Mouse (Mus musculus) lung, embryonic 14.5 days (tissue): ENCODE data around the gene Rbm11. TPM values are rescaled to one million over a fixed set of nuclear protein-coding genes. Genes with fewer than 3 reads are reported as not detected.
A peak's percentile ranks its signal among the peaks of the same experiment; 100 is the strongest.

ENCODE experiments used
- ATAC-seq: fragments of 200-750 bp; cut with Nextera tagmentation; 2 replicates; pipeline ENCODE4 v1.8.0; 2017; ENCODE audit warnings: mild to moderate bottlenecking, moderate TSS enrichment, moderate library complexity; ENCODE audit not compliant: insufficient read depth
- DNase-seq: peaks from one replicate; pipeline ENCODE4 v3.0.0-alpha.2; 2015
- H3K27ac ChIP-seq: fragments of 300-500 bp; sonication (generic); 2 replicates; pipeline ENCODE4 v1.5.1; 2014; ENCODE audit warnings: low read depth, mild to moderate bottlenecking, moderate library complexity
- H3K27me3 ChIP-seq: fragments of 300-500 bp; sonication (generic); 2 replicates; pipeline ENCODE4 v1.6.1; 2014; ENCODE audit warnings: low read length, control low read depth; ENCODE audit not compliant: insufficient read depth
- H3K36me3 ChIP-seq: fragments of 300-500 bp; sonication (generic); 2 replicates; pipeline ENCODE4 v1.6.1; 2014; ENCODE audit warnings: control low read depth; ENCODE audit not compliant: insufficient read depth
- H3K4me1 ChIP-seq: fragments of 300-500 bp; sonication (generic); 2 replicates; pipeline ENCODE4 v1.6.1; 2014; ENCODE audit warnings: antibody characterized with exemption, control low read depth; ENCODE audit not compliant: insufficient read depth
- H3K4me2 ChIP-seq: fragments of 300-500 bp; sonication (generic); 2 replicates; pipeline ENCODE4 v1.6.1; 2014; ENCODE audit warnings: mild to moderate bottlenecking
- H3K4me3 ChIP-seq: fragments of 300-500 bp; sonication (generic); 2 replicates; pipeline ENCODE4 v1.5.1; 2014; ENCODE audit warnings: low read depth, low read length
- H3K9ac ChIP-seq: fragments of 300-500 bp; sonication (generic); 2 replicates; pipeline ENCODE4 v1.6.1; 2014
- H3K9me3 ChIP-seq: fragments of 300-500 bp; sonication (generic); 2 replicates; pipeline ENCODE4 v1.6.1; 2016; ENCODE audit warnings: low read depth, low read length, control low read depth
- CTCF ChIP-seq: IDR thresholded peaks from 2 replicates; pipeline ENCODE4 v1.5.1; 2016; ENCODE audit warnings: antibody characterized with exemption, low read depth
- WGBS: fragments of 180-500 bp; shearing (Covaris S2); extraction: QIAGEN DNeasy Blood & Tissue Kit; methylation state at CpG from one replicate; pipeline ENCODE4 v1.1.7; 2014; 5-methylcytosine and 5-hydroxymethylcytosine counted together
- polyA plus RNA-seq: library from polyadenylated mRNA; unstranded; fragments of >200 nt; fragmentation: Nextera tagmentation; extraction: Ambion mirVana; gene quantifications from 2 replicates; pipeline ENCODE4 v1.2.1, GENCODE M21; 2014

Gene Rbm11
- polyA plus RNA-seq, result 0.42 and 0.45 TPM in 2 replicates

DNA sequence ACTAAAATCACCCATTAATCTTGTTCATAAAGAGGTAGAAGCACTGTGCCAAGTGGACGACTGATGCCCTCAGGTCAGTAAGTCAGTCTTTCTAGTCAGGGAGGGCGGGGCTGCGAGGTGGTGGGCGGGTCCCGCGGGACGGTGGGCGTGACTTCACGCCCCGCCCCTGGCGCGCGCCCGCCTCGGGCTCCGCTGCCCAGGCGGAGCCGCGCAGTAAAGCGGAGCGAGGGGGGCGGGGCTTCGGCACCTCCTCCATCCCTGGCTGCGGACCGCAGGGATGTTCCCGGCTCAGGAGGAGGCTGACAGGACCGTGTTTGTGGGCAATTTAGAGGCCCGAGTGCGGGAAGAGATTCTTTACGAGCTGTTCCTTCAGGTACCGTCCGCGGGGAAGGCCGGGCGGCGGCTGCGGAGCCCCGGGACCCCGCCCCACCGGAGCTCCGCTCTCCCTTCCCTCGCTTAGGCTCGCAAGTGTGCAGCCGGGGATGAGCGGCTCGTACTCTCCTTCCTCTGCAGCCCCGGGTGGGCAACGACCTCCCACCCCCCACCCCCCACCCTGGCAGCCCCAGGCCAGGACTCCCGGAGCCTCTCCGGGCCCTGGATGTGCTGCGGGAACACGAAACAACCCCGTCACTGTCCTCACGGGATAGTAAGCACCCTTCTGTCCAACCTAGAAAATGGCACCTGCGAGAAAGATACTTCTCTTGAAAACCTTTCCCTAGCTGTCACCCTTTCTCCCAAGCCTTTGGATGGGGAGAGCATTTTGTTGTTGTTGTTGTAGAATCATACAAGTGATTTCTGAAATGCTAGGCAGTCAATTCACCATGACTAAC, at the start of gene Rbm11:
TSS of gene Rbm11 (plus strand) at position 174 of the 830 bp plus-strand sequence.
- H3K27me3 ChIP-seq, result peaks cover 9% of the 10 kb centered on the region; the same call in 1 of the 2 replicates
- H3K4me3 ChIP-seq, result peak within 1 kb of the TSS; percentile 67
- under 1% methylated on average over 55 of the region's 55 CpGs for whole genome bisulfite sequencing
- H3K4me2 ChIP-seq, result peak within 1 kb of the TSS; percentile 87
- peak; percentile 98 for ATAC-seq
- H3K36me3 ChIP-seq, result no peaks in the 10 kb centered on the region
- no peak within 1 kb of the TSS for H3K27ac ChIP-seq
- TF ChIP-seq CTCF, result no peak
- no peaks in the 10 kb centered on the region for H3K4me1 ChIP-seq
- peak within 1 kb of the TSS; percentile 43 for H3K9ac ChIP-seq
- H3K9me3 ChIP-seq, result no peaks in the 10 kb centered on the region
- DNase-seq, result peak; percentile 90

GRCm38 (mm10) chr16:75545310-75545709, 47.3 kb upstream of the Rbm11 start:
- DNase-seq (no peak), ATAC-seq (no peak)
- TF ChIP-seq CTCF, result no peak
- Histone ChIP-seq H3K4me1 (no peaks in the 10 kb centered on the region), H3K9me3 (no peaks in the 10 kb centered on the region), H3K27me3 (no peaks in the 10 kb centered on the region), H3K36me3 (no peaks in the 10 kb centered on the region), H3K9ac (no peak overlapping the region), H3K27ac (no peak overlapping the region), H3K4me3 (no peak overlapping the region), H3K4me2 (no peak overlapping the region)
- WGBS, result 81% methylated on average over 1 of the region's 1 CpGs

DNA sequence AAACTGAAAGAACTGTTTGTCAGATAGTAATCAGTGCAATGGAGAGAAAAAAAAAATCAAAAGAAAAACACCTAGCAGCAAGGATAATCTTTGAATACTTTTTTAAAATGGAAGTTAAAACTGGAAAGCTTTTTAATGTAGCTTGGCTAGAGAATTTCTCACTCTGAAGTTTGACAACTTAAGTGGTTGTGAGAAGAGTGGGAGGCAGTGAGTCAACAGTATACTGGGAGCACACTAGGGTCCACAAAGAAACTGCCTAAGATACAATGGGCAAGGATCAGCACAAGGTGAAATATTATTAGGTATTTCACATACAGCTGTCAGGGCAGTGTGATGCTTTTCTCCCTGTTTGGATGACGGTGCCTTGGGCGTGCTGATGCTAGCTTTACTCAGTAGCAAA, 29.7 kb upstream of the Rbm11 start:
- TF ChIP-seq CTCF, result no peak
- 75% methylated on average over 2 of the region's 2 CpGs for WGBS
- ATAC-seq (no peak), DNase-seq (no peak)
- Histone ChIP-seq H3K9me3 (no peaks in the 10 kb centered on the region), H3K4me3 (no peak overlapping the region), H3K4me1 (no peaks in the 10 kb centered on the region), H3K27me3 (no peaks in the 10 kb centered on the region), H3K4me2 (no peak overlapping the region), H3K9ac (no peak overlapping the region), H3K27ac (no peak overlapping the region), H3K36me3 (no peaks in the 10 kb centered on the region)

- H3K4me2 ChIP-seq, result no peak overlapping the region
These were observed 10.4 kb upstream of the Rbm11 start for GRCm38 (mm10) chr16:75582279-75582678.

DNA sequence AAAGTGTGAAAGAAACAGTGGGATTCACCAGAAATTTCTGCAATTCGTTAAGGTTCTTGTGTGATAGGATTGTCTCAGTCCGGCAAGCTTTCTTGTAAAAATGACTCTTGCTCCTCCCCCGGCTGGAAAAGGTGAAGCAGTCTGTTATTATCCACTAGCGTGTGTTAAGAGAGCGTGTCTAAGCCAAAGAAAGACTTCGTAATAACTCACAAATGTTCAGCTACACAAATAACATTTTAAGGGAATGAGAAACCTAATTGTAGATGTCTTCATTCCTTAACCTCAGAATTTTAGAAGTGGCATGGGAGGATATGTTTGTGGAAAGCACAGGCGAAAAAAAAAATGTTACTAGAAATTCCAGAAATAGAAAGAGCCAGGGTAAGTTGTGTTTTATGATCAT, 6.7 kb upstream of the Rbm11 start, which contains the start of gene Lipi:
TSS of gene Lipi (minus strand) at position 101 of the 400 bp plus-strand sequence.
- no peaks in the 10 kb centered on the region for H3K27me3 ChIP-seq
- H3K9me3 ChIP-seq, result no peaks in the 10 kb centered on the region
- no peak for ATAC-seq
- H3K4me1 ChIP-seq, result no peaks in the 10 kb centered on the region
- no peak within 1 kb of the TSS for H3K27ac ChIP-seq
- H3K4me3 ChIP-seq, result no peak within 1 kb of the TSS
- no peaks in the 10 kb centered on the region for H3K36me3 ChIP-seq
- no peak within 1 kb of the TSS for H3K9ac ChIP-seq
- WGBS, result 79% methylated on average over 7 of the region's 7 CpGs
- TF ChIP-seq CTCF, result no peak
- H3K4me2 ChIP-seq, result no peak within 1 kb of the TSS
- DNase-seq, result no peak

More at GRCm38 (mm10) chr16:75582279-75582678, 10.4 kb upstream of the Rbm11 start:
- no peaks in the 10 kb centered on the region for H3K27me3 ChIP-seq
- 62% methylated on average over 5 of the region's 5 CpGs for WGBS
- H3K4me3 ChIP-seq, result no peak overlapping the region
- H3K4me1 ChIP-seq, result no peaks in the 10 kb centered on the region
- H3K9ac ChIP-seq, result no peak overlapping the region
- H3K9me3 ChIP-seq, result no peaks in the 10 kb centered on the region
- H3K36me3 ChIP-seq, result no peaks in the 10 kb centered on the region
- no peak for TF ChIP-seq CTCF
- DNase-seq (no peak), ATAC-seq (no peak)
- no peak overlapping the region for H3K27ac ChIP-seq

DNA sequence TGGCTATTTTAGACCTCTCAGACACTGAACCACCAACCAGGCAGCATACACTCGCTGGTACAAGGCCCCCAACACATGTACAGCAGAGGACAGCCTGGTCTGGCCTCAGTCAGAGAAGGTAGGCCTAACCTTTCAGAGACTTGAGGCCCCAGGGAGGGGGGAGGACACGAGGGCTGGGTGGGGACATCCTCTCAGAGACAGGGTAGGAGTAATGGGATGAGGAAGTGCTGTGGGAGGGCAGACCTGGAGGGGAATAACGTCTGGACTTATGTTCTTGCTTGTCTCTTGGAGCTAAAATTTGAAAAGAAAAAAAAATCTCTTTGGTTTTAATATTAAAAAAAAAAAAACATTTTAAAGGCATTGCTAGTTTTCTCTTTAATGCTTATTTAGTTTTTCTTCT, 6.2 kb upstream of the Rbm11 start:
- Histone ChIP-seq H3K4me1 (no peaks in the 10 kb centered on the region), H3K36me3 (no peaks in the 10 kb centered on the region), H3K4me3 (no peak overlapping the region), H3K9me3 (no peaks in the 10 kb centered on the region), H3K27ac (no peak overlapping the region), H3K27me3 (no peaks in the 10 kb centered on the region), H3K4me2 (no peak overlapping the region), H3K9ac (no peak overlapping the region)
- 26% methylated on average over 3 of the region's 3 CpGs for WGBS
- DNase-seq, result no peak
- ATAC-seq, result no peak
- TF ChIP-seq CTCF, result no peak

- no peaks in the 10 kb centered on the region for H3K36me3 ChIP-seq
- DNase-seq, result peak; percentile 3
- peaks cover 9% of the 10 kb centered on the region; the same call in 1 of the 2 replicates for H3K27me3 ChIP-seq
- TF ChIP-seq CTCF, result no peak
- H3K27ac ChIP-seq, result no peak overlapping the region
- H3K9me3 ChIP-seq, result no peaks in the 10 kb centered on the region
- H3K4me3 ChIP-seq, result peak overlapping the region; percentile 67
- peak overlapping the region; percentile 87 for H3K4me2 ChIP-seq
- H3K9ac ChIP-seq, result no peak overlapping the region
- no peaks in the 10 kb centered on the region for H3K4me1 ChIP-seq
- peak; percentile 43; the same call in 1 of the 2 replicates for ATAC-seq
- 17% methylated on average over 15 of the region's 15 CpGs for WGBS
These were observed 998 bp downstream of the Rbm11 start for GRCm38 (mm10) chr16:75593501-75594183.
